Mouse (Mus musculus): ENCODE measurements around the gene Ap3s2.

DNA sequence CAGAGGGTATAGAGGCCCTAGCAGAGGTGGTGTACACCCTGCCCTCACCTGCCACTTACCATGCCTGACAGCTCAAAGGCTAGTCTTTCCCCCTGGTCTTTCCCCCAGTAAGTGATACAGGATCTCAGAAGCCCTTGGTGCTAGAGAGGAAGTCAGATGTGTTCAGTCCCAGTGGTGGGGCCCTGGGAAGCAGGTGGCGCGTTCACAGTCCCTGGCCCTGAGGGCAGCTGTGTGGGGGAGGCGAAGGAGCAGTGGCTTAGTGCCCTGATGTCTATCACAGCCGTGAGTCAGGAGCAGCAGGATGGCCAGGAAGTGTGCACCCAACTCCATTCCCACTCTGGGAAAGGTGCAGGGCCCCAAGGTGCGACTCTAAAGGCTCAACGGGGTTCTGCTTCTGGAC, 40.4 kb downstream of the Ap3s2 start:
- TF ChIP-seq POLR2A (IDR thresholded peaks at IDR 0.05; ENCODE audit: extremely low read depth, insufficient read depth, low read length), result no peak
- no peak for TF ChIP-seq CTCF (IDR thresholded peaks at IDR 0.05; ENCODE audit: extremely low read depth, insufficient read depth, low read length)
